Mouse (Mus musculus) B cell, adult 2 months (primary cell): ENCODE data around the gene Snai3.

ENCODE experiments used
- DNase-seq, 2 experiments: peaks; one replicate each; pipeline ENCODE4 v3.0.0; 2022

Snai3 gene

DNA sequence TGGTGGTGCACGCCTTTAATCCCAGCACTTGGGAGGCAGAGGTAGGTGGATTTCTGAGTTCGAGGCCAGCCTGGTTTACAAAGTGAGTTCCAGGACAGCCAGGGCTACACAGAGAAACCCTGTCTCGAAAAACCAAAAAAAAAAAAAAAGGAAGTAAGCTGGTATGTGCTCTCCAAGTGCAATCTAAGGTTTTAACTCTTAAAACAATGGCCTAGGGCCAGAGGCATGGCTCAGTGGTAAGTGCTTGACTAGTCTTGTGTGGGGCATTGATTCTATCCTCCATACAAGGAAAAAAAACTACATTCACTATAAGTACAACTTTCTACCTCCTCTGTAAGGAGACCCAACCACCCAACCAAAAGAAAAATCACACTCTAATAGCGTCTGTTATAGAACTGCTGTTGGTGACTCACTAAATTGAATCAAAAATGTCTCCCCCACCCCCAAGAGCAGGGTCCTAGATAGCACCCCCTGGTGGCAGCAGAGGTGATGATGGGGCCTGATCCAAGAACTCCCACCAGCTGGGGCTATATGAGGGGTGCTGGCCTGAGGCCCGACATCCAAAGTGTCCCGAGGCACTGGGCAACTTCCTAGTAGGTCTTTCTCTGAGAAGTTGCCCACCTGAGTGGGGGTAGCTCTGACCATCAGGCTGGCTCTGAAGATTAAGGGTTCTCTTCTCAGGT, 1.2 kb downstream of the Snai3 start:
- peak; percentile 80 to 81 for DNase-seq

- DNase-seq: no peak
Observed at GRCm38 (mm10) chr8:122457171-122457570, 3.4 kb downstream of the Snai3 start.

GRCm38 (mm10) chr8:122454409-122454808, 6.1 kb downstream of the Snai3 start:
- no peak for DNase-seq

- DNase-seq: no peak
Observed at GRCm38 (mm10) chr8:122452154-122452553, 8.4 kb downstream of the Snai3 start.

GRCm38 (mm10) chr8:122451161-122451703, 9.3 kb downstream of the Snai3 start:
- DNase-seq: no peak

DNA sequence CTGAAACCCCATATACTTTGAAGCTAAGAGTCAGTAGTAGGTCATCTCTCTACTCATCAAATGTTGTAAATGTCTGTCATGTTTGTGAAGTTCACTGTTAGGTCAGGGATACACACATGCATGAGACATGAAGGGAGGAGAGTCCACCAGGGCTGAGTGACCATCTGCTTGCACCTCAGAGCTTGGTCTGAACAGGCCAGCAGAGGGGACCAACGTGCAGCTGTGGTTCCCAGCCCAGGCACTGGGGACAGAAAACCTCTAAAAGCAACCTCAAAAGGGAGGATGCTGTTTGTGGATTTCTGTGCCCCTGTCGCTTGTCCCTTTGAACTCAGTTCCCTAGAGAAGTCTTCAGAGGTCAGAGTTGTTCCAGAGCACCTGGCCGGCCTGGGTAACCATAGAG, 15.3 kb downstream of the Snai3 start:
- DNase-seq: no peak

- peak; percentile 52 to 53 for DNase-seq
Observed at GRCm38 (mm10) chr8:122444058-122444748, 16.3 kb downstream of the Snai3 start.

- peak; percentile 96 to 98 for DNase-seq
Observed at GRCm38 (mm10) chr8:122443262-122444006, 17.1 kb downstream of the Snai3 start, which contains the start of gene Mvd. Gene Mvd (minus strand): TSS chr8:122443422.

- DNase-seq: no peak
Observed at GRCm38 (mm10) chr8:122442781-122443180, 17.8 kb downstream of the Snai3 start.

DNA sequence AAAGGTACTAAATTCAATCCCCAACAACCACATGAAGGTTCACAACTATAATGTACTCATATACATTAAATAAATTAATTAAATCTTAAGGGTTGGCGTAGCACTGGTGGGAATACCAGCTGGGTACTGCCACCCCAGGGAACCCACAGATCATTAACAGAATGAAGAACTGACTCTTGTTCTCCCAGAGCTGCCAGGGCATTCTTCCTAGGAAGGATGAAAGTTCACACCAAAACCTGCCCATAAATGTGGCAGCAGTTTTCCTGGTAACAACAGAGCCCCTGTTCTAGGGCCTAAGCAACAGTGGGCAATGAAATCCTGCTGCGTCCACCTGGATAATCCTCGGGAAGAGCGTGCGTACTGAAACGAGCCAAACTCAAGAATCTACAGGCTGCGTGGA, 18.2 kb downstream of the Snai3 start:
- DNase-seq: no peak

- no peak for DNase-seq
Observed at GRCm38 (mm10) chr8:122441326-122441725, 19.2 kb downstream of the Snai3 start.

DNA sequence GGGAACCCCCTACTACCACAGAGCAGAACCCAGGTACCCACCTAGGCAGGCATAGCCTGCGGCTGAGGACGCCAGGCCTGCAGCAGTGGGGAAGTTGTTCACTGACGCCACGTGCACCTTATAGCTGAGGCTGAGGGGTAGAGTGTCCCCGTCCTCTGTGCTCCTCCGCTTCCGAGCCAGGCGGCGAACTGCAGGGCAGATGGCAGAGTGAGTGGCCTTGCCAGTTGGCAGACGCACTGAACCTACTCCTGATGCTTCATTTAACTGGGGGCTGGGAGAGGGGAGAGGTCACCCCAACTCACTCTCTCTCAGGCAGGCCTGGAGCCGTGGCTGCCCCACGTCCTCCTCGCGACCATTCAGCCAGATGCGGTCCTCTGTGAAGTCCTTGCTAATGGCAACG, 21.2 kb downstream of the Snai3 start:
- no peak for DNase-seq

DNA sequence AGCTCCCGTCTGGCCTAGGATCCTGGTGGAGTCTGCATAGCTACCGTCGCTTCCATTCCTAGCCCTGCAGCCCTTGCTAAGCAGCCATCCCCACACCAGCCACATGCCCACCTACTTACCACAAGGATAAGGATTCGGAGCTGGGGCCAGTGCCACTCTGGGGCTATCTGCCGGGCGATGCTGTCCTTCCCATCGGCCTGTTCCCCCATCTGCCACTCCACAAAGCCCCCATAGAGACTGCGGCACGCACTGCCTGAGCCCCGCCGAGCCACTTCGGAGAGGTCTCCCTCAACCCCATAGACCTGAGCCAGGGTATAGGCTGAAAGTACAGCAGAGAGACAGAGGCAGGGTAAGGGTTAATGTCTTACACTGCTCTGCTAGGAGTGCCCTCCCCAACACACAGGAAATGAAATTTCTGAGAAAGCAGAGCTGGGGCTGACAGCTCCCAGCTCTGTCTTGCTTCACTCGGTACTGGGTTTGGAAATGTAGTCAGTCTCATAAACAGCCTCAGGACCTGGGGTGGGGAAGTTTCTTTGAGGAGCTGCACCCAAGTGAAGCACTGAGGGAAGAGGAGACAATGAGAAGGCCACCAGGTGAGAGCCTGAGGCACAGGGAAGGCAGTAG, 22.7 kb downstream of the Snai3 start:
- no peak for DNase-seq

DNA sequence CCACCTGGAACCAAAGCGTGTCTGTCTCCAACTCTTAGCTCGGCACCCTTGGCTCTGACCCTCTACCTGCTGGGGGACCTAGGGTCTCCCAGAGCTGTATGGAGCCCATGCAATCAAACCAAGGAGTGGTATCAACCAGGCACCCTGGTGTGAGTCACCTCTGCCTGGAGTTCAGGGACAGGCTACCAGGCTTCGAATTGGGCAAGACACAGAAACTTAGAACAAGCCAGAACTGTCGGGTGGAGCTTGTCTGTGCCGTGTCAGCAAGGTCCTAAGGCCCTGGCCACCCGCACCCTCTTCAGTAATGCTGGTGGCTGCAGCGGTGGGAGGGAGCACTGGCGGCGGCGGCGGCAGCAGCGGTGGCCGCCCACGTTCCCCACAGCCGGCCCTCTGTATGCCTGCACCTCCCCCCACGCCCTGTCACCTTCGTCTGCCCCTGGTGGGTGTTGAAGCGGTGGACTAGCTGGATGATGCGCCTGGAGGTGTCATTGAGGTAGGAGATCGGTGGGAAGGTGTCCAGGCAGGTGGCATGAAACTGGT, 23.9 kb downstream of the Snai3 start:
- DNase-seq: no peak

- DNase-seq: no peak
Observed at GRCm38 (mm10) chr8:122436146-122436545, 24.4 kb downstream of the Snai3 start.

GRCm38 (mm10) chr8:122435375-122435774, 25.2 kb downstream of the Snai3 start:
- peak; percentile 63 to 66 for DNase-seq

GRCm38 (mm10) chr8:122433269-122433905, 27.1 kb downstream of the Snai3 start:
- DNase-seq: no peak

GRCm38 (mm10) chr8:122432443-122433268, 27.9 kb downstream of the Snai3 start, which contains the start of gene Cyba:
Gene Cyba (minus strand): TSS chr8:122432930.
- peak; percentile 93 to 94 for DNase-seq

GRCm38 (mm10) chr8:122431694-122432442, 28.7 kb downstream of the Snai3 start:
- DNase-seq: peak; percentile 58

- no peak for DNase-seq
Observed at GRCm38 (mm10) chr8:122430646-122431045, 29.9 kb downstream of the Snai3 start.
